Mouse (Mus musculus) frontal cortex, adult 2 months (tissue): ENCODE data around the gene Dctd. TPM values are rescaled to one million over a fixed set of nuclear protein-coding genes. Genes with fewer than 3 reads are reported as not detected.

Source experiments
- DNase-seq, 2 experiments: peaks; one replicate each; pipeline ENCODE4 v3.0.0; 2022; ENCODE audit warnings: low spot score in 1 of 2; ENCODE audit errors: extremely low spot score in 1 of 2
- polyA plus RNA-seq: library from polyadenylated mRNA; depleted of rRNA; stranded (reverse); fragments of >200 nt; gene quantifications from 2 replicates; pipeline ENCODE4 v1.2.3, GENCODE M21; 2012; rRNA removed

Gene Dctd
- polyA plus RNA-seq, result 9.8 and 12.2 TPM in 2 replicates

GRCm38 (mm10) chr8:48098792-48099191 lies at the start of gene Dctd:
TSS of gene Dctd (plus strand) at chr8:48099092.
- no peak for DNase-seq

- DNase-seq, result no peak
These were observed 45.3 kb upstream of the Dctd start for GRCm38 (mm10) chr8:48053611-48054010.

DNA sequence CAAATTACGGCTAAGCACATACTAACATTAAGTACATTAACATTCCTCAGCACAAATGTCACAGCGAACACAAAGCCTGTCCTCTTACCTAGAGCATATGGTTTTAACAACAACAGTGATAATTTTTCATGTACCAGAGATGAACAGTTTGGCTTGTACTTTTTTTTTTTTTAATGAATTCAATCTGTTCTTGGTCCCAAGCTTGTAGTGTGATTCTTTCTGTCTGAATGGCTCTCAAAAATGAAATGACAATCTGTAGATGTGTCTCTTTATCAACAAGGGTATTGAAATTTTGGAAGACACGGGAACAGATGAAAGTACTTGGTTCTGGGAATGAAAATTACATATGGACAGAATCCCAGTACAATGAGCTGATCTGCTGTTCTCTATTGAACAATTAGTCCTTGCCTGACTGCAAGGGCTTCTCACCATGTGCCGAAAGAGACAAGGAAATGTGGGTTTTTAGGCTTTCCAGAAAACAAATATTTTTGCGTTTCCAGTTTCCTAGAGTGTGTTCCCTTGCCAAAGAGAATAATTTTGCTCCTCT lies 35.3 kb upstream of the Dctd start:
- no peak for DNase-seq

DNA sequence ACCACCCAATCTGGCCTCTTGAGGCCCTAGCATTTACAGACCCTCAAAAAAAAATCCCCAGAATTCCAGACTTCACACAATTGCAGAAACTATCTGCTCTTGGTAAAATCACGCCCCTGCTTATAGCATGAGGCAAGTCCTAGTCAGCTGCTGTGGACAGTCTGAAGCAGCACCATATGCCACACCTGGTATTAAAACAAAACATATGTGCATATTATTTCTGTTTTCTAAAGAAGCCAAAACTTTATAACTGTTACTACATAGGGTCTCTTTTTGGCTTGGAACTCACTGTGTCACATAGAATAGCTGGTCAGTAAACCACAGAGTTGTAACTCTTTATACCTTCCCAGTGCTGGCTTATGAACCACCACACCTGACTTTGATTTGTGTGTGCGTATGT lies 24.7 kb upstream of the Dctd start:
- no peak for DNase-seq

- peak in 1 of 2 experiments; percentile 7 for DNase-seq
These were observed 16.5 kb upstream of the Dctd start for GRCm38 (mm10) chr8:48082343-48082742.

GRCm38 (mm10) chr8:48090661-48091060 lies 8.2 kb upstream of the Dctd start:
- DNase-seq, result no peak

GRCm38 (mm10) chr8:48095378-48095777 lies 3.5 kb upstream of the Dctd start:
- DNase-seq, result no peak

GRCm38 (mm10) chr8:48097131-48097794 lies 1.6 kb upstream of the Dctd start:
- DNase-seq, result peak; percentile 46 to 86

- no peak for DNase-seq
These were observed 732 bp upstream of the Dctd start for GRCm38 (mm10) chr8:48098081-48098639.

DNA sequence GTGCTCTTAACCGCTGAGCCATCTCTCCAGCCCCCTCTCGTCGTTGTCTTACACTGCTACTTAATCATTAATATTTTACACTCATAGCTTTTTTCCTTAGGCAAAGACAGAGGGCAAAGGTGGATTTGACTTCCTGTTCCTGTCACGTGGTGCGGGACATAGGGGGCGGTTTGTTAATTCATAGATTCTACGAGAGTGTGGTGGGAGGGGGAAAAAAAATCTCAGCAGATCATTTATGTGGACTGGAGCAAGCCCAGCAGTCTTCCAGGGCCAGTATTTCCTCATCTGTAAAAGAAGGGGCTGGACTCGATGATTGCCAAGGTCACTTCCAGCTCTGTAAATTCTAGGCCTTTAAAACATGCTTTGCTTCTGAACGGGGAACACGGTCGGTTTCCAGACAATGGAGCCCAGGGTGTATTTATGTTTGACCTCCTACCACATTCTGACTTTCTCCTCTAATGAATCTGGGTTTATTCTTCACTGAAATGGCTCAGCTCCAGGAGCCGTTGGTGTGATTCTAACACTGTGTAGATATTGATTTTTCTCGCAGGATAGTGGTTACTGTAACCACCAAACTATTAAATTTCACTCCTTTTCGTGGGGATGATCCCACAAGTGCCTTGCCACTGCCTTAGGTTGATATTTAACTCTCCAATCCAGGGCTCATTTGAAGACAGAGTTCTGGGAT lies 1.4 kb downstream of the Dctd start:
- no peak for DNase-seq

GRCm38 (mm10) chr8:48109373-48109855 lies 10.5 kb downstream of the Dctd start:
- DNase-seq, result no peak

DNA sequence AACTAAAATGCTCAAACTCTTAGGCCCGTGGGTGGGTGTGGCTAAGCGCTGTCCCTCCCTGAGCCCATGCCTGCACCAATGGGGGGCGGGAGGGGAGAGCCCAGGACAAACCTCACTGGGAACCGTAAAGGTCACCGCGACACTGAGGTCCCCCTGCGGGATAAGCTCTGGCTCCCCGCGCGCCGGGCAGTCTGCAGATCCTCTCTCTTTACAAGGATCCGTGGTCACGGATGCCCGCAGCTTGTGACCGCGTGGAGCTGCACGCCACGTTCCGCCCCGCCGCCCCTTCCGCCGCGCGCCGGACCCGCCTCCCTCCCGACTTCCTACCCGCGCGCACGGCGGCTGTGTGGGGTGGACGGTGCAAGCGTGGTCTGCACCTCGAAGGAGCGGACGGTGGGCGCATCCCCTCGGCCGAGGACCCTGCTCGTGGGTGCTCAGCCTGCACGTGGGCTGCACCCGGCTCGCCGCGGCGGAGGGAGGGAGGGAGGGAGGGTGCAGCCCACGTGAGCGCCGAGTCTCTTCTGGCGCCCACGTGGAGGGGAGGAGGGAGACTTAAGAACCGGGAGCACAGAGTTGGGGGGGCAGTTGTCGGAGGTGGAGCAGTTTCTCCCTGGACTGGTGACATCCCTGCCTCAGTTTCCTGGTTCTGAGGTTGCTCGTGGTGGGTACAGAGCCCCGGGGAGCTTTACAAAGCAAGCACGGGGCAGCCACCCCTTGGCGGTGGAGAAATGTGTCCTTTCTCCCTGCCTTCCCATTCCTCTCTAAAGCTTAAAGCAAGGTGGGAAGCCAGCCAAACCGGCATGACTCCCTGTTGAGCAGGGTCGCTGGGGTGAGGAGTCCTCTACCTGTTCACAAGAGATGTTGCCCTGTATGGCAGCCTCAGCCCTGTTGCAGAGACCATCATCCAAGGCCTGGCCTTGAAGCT lies 11.2 kb downstream of the Dctd start:
- peak in 1 of 2 experiments; percentile 55 for DNase-seq

- no peak for DNase-seq
These were observed 15.7 kb downstream of the Dctd start for GRCm38 (mm10) chr8:48114591-48114990.

DNA sequence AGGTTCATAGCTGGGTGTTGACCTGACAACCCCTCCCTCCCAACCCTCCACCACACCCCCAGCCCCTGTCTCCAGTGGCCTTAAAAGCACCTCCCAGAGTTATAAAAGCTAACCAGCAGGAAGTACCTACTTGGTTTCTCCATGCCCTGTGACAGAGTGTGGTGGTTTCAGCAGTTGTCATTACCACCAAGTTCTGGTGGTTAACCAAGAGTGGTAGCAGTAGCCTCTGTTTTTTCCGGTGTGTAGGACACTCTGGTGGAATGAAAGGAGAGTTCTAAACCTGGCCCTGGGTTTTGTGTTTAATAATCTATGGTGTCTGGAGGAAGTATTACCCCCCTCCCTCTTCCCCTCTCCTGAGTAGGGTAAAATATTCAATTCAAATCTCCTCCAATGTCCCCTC lies 24.1 kb downstream of the Dctd start:
- no peak for DNase-seq

DNA sequence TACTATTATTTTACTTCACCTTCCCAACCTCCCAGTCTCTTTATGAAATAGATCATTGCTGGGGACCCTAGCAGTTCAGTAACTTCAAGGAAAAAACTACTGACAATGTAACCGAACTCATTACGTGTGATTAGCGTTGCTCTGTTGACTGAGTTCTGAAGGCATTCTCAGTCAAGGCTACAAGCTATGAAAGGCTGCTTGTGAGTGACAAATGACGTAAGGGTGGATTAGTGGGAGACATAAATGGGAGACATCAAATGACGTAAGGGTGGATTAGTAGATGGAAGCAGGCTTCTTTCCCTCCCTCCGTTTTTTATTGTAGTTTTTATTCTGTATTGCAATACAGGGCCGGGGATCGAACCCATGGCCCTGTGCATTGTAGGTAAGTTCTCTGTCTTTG lies 26.0 kb downstream of the Dctd start:
- no peak for DNase-seq

DNA sequence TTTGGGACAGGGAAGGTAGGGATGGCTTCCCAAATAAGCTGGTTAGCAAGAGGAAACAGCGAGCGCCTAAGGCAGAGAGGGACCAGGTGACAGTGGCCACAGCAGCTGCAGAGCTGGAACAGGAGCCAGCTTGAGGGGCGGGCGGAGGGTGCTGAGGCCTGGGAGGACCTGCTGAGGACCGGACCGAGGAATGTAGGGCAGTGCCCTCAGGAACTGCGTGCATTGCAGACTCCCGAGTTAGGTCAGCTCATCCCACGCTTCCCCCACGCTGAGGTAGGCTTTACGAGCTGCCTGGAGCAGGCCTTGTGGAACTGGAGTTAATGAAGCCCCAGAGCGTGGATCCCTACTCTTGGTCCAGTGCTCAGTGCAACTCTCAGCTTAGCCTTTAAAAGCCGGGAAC lies 28.1 kb downstream of the Dctd start:
- no peak for DNase-seq

- no peak for DNase-seq
These were observed 31.4 kb downstream of the Dctd start for GRCm38 (mm10) chr8:48130266-48130665.

GRCm38 (mm10) chr8:48133321-48133720 lies 34.4 kb downstream of the Dctd start:
- no peak for DNase-seq

DNA sequence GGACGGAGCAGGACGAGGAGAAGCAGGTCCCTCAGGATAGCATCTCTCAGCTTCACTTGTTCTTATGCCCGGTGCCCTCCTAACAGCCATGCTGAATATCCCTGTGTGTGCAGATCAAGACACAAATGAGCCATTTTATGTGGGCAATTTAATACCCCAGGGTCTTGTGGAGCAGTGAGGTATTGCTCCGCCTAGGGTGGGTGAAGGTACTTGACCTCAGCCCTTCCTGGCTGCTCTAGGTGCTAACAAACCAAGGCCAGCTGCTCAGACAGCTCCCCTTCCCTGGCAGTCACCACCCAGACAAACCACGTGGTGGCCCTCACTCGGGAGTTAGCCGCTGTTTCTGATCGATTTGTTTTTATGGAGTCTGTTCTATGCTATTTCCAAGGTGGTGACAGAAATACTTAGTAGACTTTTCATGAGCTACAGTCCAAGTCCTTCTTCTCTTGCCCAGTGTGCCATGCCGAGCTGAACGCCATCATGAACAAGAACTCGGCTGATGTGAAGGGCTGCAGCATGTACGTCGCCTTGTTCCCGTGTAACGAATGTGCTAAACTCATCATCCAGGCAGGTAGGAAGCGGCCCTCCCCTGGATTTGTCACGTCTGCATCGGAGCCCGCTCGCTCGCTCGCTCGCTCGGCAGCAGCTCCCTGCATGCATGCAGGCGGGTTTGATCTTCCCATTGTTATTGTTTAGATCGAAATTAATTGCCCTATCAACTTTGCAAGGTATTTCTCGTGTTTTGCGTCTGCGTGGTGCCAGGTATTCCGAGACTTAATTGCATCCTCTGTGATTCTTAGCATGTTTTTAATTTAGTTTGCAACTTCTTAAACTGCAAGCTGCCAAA lies 38.1 kb downstream of the Dctd start:
- DNase-seq, result no peak

GRCm38 (mm10) chr8:48137651-48137937 lies 38.7 kb downstream of the Dctd start:
- DNase-seq, result no peak
